Mouse (Mus musculus) stomach, embryonic 14.5 days (tissue): ENCODE data around the gene Supt6. TPM values are rescaled to one million over a fixed set of nuclear protein-coding genes. Genes with fewer than 3 reads are reported as not detected.

ENCODE experiments used
- ATAC-seq: fragments of 200-750 bp; cut with Nextera tagmentation; 2 replicates; pipeline ENCODE4 v1.8.0; 2017; ENCODE audit warnings: low read depth, moderate TSS enrichment; ENCODE audit not compliant: insufficient number of reproducible peaks, insufficient read depth, low FRiP score
- H3K27ac ChIP-seq: fragments of 300-500 bp; sonication (generic); 2 replicates; pipeline ENCODE4 v1.5.1; 2014; ENCODE audit warnings: mild to moderate bottlenecking, low read length, moderate library complexity, mixed read lengths
- H3K27me3 ChIP-seq: fragments of 300-500 bp; sonication (generic); 2 replicates; pipeline ENCODE4 v1.6.1; 2014; ENCODE audit warnings: low read length, control low read depth, mixed read lengths; ENCODE audit not compliant: control insufficient read depth, insufficient read depth
- H3K36me3 ChIP-seq: fragments of 300-500 bp; sonication (generic); 2 replicates; pipeline ENCODE4 v1.6.1; 2014; ENCODE audit warnings: mild to moderate bottlenecking, control low read depth, low read length, moderate library complexity, mixed read lengths; ENCODE audit not compliant: control insufficient read depth, insufficient read depth
- H3K4me1 ChIP-seq: fragments of 300-500 bp; sonication (generic); 2 replicates; pipeline ENCODE4 v1.6.1; 2014; ENCODE audit warnings: low read length, control low read depth, mixed read lengths; ENCODE audit not compliant: control insufficient read depth, insufficient read depth
- H3K4me2 ChIP-seq: fragments of 300-500 bp; sonication (generic); replicated peaks from 2 replicates; pipeline ENCODE4 v1.6.1; 2014; ENCODE audit warnings: low read depth, low read length, control low read depth
- H3K4me3 ChIP-seq: fragments of 300-500 bp; sonication (generic); 2 replicates; pipeline ENCODE4 v1.5.1; 2014; ENCODE audit warnings: low read depth, low read length, control low read depth
- H3K9ac ChIP-seq: fragments of 300-500 bp; sonication (generic); replicated peaks from 2 replicates; pipeline ENCODE4 v1.6.1; 2014; ENCODE audit warnings: low read depth, mild to moderate bottlenecking, control low read depth, low read length, moderate library complexity, mixed read lengths
- H3K9me3 ChIP-seq: fragments of 300-500 bp; sonication (generic); 2 replicates; pipeline ENCODE4 v1.6.1; 2016; ENCODE audit warnings: low read depth, low read length, control low read depth; ENCODE audit not compliant: control insufficient read depth
- WGBS: fragments of 180-500 bp; shearing (Covaris S2); extraction: QIAGEN DNeasy Blood & Tissue Kit; methylation state at CpG from one replicate; pipeline ENCODE4 v1.1.7; 2014; 5-methylcytosine and 5-hydroxymethylcytosine counted together
- polyA plus RNA-seq: library from polyadenylated mRNA; unstranded; fragments of >200 nt; fragmentation: Nextera tagmentation; extraction: Ambion mirVana; gene quantifications from 2 replicates; pipeline ENCODE4 v1.2.1, GENCODE M21; 2014

Supt6 gene
- polyA plus RNA-seq, 1 experiment from 2014 or later = 25.3 TPM

- peak overlapping the region; percentile 98 for H3K4me3 ChIP-seq
- 0% methylated on average over 19 of the region's 22 CpGs for WGBS
Observed at GRCm38 (mm10) chr11:78163681-78164603, 81.8 kb downstream of the Supt6 start.

DNA sequence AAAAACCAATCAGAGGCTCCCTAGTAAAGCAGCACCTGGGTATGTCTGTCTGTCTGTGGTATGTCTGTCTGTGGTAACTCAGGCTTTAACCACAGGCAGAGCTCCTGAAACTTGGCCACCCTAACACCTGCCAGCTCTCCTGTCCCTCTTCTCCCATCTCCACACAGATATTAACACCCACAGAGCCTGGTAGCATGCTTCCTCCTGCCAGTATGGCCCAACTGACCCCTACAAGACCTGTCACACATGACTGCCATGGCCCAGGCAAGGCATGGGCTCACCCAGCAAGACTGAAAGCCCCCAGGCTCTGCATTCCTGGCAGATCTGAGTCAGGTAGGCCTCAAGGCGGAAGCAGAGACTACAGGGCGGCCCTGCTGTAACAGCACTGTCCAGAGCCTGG, 82.7 kb downstream of the Supt6 start:
- H3K27ac ChIP-seq = peak overlapping the region; percentile 99
- WGBS = 54% methylated on average over 2 of the region's 2 CpGs
- H3K9me3 ChIP-seq = no peaks in the 10 kb centered on the region
- H3K4me1 ChIP-seq = peaks cover 33% of the 10 kb centered on the region
- H3K4me3 ChIP-seq = peak overlapping the region; percentile 98
- H3K27me3 ChIP-seq = no peaks in the 10 kb centered on the region
- ATAC-seq = no peak
- H3K4me2 ChIP-seq = peak overlapping the region; percentile 82
- H3K36me3 ChIP-seq = peaks cover 51% of the 10 kb centered on the region
- peak overlapping the region; percentile 97 for H3K9ac ChIP-seq

More at GRCm38 (mm10) chr11:78163681-78164603, 81.8 kb downstream of the Supt6 start:
- H3K36me3 ChIP-seq = peaks cover 42% of the 10 kb centered on the region
- H3K9me3 ChIP-seq = no peaks in the 10 kb centered on the region
- H3K9ac ChIP-seq = peak overlapping the region; percentile 97
- ATAC-seq = peak; percentile 73
- peak overlapping the region; percentile 82 for H3K4me2 ChIP-seq
- H3K4me1 ChIP-seq = peaks cover 33% of the 10 kb centered on the region
- H3K27ac ChIP-seq = peak overlapping the region; percentile 99
- no peaks in the 10 kb centered on the region for H3K27me3 ChIP-seq

GRCm38 (mm10) chr11:78162504-78162903, 83.3 kb downstream of the Supt6 start:
- H3K4me2 ChIP-seq = peak overlapping the region; percentile 82
- H3K9ac ChIP-seq = no peak overlapping the region
- H3K4me1 ChIP-seq = peaks cover 33% of the 10 kb centered on the region
- H3K9me3 ChIP-seq = no peaks in the 10 kb centered on the region
- H3K27ac ChIP-seq = peak overlapping the region; percentile 21; the same call in 1 of the 2 replicates
- peak overlapping the region; percentile 98; the same call in 1 of the 2 replicates for H3K4me3 ChIP-seq
- H3K36me3 ChIP-seq = peaks cover 57% of the 10 kb centered on the region
- H3K27me3 ChIP-seq = no peaks in the 10 kb centered on the region
- ATAC-seq = no peak
- 51% methylated on average over 6 of the region's 6 CpGs for WGBS

DNA sequence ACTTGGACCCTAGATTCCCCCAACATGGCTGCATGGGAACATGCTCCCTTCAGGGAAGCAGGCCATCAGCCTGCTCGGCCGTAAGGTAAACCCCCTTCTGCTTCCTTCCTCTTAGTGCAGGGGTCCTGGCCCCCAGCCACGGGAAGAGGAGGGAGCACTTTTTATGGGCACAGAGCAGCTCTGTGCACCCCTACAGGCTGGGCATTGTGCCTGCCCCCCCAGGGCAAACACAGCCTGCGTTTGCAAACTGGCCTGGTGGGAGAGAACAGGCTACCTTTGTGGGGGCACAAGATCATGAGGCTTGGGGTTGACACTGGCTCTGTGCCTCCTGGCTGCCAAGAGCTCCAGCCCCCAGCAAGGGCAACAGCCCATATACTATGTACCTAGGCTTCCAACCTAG, 83.8 kb downstream of the Supt6 start:
- Histone ChIP-seq H3K36me3 (peaks cover 62% of the 10 kb centered on the region), H3K27ac (peak overlapping the region; percentile 21; the same call in 1 of the 2 replicates), H3K9me3 (no peaks in the 10 kb centered on the region), H3K27me3 (no peaks in the 10 kb centered on the region), H3K4me1 (peaks cover 33% of the 10 kb centered on the region), H3K4me2 (no peak overlapping the region; the same call in 1 of the 2 replicates), H3K4me3 (0 out of 2 replicates have a peak overlapping the region, but pooled peaks have one; percentile 98), H3K9ac (no peak overlapping the region)
- ATAC-seq = no peak
- WGBS = 57% methylated on average over 4 of the region's 4 CpGs

GRCm38 (mm10) chr11:78161169-78161568, 84.6 kb downstream of the Supt6 start:
- Histone ChIP-seq H3K36me3 (peaks cover 70% of the 10 kb centered on the region), H3K27ac (no peak overlapping the region), H3K9me3 (no peaks in the 10 kb centered on the region), H3K9ac (no peak overlapping the region), H3K27me3 (no peaks in the 10 kb centered on the region), H3K4me1 (peaks cover 25% of the 10 kb centered on the region), H3K4me3 (no peak overlapping the region), H3K4me2 (no peak overlapping the region)
- WGBS = 88% methylated on average over 14 of the region's 14 CpGs
- no peak for ATAC-seq

DNA sequence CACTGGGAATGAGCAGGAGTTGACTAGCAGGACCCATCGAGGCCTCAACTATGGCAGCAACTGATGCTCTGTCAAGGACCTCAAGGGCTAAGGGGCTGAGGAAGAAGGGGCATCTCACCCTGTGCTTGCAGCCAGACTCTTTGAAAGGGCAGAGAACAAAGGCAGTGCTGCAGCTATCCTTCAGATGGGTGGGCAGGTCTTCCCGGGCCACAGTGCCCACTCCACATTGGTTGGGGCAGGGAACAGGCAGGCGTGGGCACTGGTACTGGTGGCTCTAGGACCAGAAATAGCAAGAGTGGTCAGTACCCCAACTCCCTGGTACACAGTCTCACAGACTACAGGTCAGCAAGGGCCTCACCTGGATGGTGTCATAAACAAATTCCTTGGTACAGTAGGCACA, 85.1 kb downstream of the Supt6 start:
- 84% methylated on average over 3 of the region's 3 CpGs for WGBS
- H3K9ac ChIP-seq = no peak overlapping the region
- ATAC-seq = no peak
- no peaks in the 10 kb centered on the region for H3K27me3 ChIP-seq
- no peak overlapping the region for H3K4me3 ChIP-seq
- H3K9me3 ChIP-seq = no peaks in the 10 kb centered on the region
- no peak overlapping the region for H3K27ac ChIP-seq
- H3K4me1 ChIP-seq = peaks cover 20% of the 10 kb centered on the region
- no peak overlapping the region for H3K4me2 ChIP-seq
- H3K36me3 ChIP-seq = peaks cover 75% of the 10 kb centered on the region

- H3K27me3 ChIP-seq = no peaks in the 10 kb centered on the region
- peaks cover 80% of the 10 kb centered on the region for H3K36me3 ChIP-seq
- H3K4me2 ChIP-seq = no peak overlapping the region
- no peak overlapping the region for H3K27ac ChIP-seq
- H3K4me1 ChIP-seq = peaks cover 19% of the 10 kb centered on the region
- WGBS = 82% methylated on average over 18 of the region's 18 CpGs
- H3K9ac ChIP-seq = no peak overlapping the region
- no peak for ATAC-seq
- H3K4me3 ChIP-seq = no peak overlapping the region
- H3K9me3 ChIP-seq = no peaks in the 10 kb centered on the region
Observed at GRCm38 (mm10) chr11:78160171-78160570, 85.6 kb downstream of the Supt6 start.

- H3K27me3 ChIP-seq = no peaks in the 10 kb centered on the region
- H3K4me1 ChIP-seq = peaks cover 19% of the 10 kb centered on the region
- 66% methylated on average over 7 of the region's 7 CpGs for WGBS
- H3K4me2 ChIP-seq = no peak overlapping the region
- no peak overlapping the region for H3K9ac ChIP-seq
- H3K4me3 ChIP-seq = no peak overlapping the region
- no peaks in the 10 kb centered on the region for H3K9me3 ChIP-seq
- peaks cover 86% of the 10 kb centered on the region for H3K36me3 ChIP-seq
- ATAC-seq = no peak
- H3K27ac ChIP-seq = no peak overlapping the region
Observed at GRCm38 (mm10) chr11:78159557-78159956, 86.2 kb downstream of the Supt6 start.
